Mouse (Mus musculus) embryonic facial prominence, embryonic 13.5 days (tissue): ENCODE results near the gene Lancl1. TPM values are rescaled to one million over a fixed set of nuclear protein-coding genes. Genes with fewer than 3 reads are reported as not detected.

ENCODE experiments used
- ATAC-seq: fragments of 200-750 bp; cut with Nextera tagmentation; 2 replicates; pipeline ENCODE4 v1.8.0; 2017; ENCODE audit warnings: low read depth; ENCODE audit not compliant: insufficient number of reproducible peaks, insufficient read depth, low FRiP score, low TSS enrichment
- H3K27ac ChIP-seq: fragments of 300-500 bp; sonication (generic); 2 replicates; pipeline ENCODE4 v1.5.1; 2015; ENCODE audit warnings: moderate library complexity, mild to moderate bottlenecking, inconsistent platforms
- H3K27me3 ChIP-seq: fragments of 300-500 bp; sonication (generic); 2 replicates; pipeline ENCODE4 v1.6.1; 2015; ENCODE audit warnings: mild to moderate bottlenecking, inconsistent platforms
- H3K36me3 ChIP-seq: fragments of 300-500 bp; sonication (generic); 2 replicates; pipeline ENCODE4 v1.6.1; 2015; ENCODE audit warnings: mild to moderate bottlenecking, inconsistent platforms
- H3K4me1 ChIP-seq: fragments of 300-500 bp; sonication (generic); 2 replicates; pipeline ENCODE4 v1.6.1; 2015; ENCODE audit warnings: inconsistent platforms
- H3K4me2 ChIP-seq: fragments of 300-500 bp; sonication (generic); 2 replicates; pipeline ENCODE4 v1.6.1; 2015; ENCODE audit warnings: moderate library complexity, mild to moderate bottlenecking, inconsistent platforms
- H3K4me3 ChIP-seq: fragments of 300-500 bp; sonication (generic); 2 replicates; pipeline ENCODE4 v1.5.1; 2015; ENCODE audit warnings: mild to moderate bottlenecking, inconsistent platforms
- H3K9ac ChIP-seq: fragments of 300-500 bp; sonication (generic); 2 replicates; pipeline ENCODE4 v1.6.1; 2015; ENCODE audit warnings: mild to moderate bottlenecking, inconsistent platforms
- H3K9me3 ChIP-seq: fragments of 300-500 bp; sonication (generic); 2 replicates; pipeline ENCODE4 v1.6.1; 2016; ENCODE audit warnings: inconsistent platforms
- WGBS: fragments of 180-500 bp; shearing (Covaris S2); methylation state at CpG from one replicate; pipeline ENCODE4 v1.1.7; 2015; ENCODE audit warnings: mixed read lengths; 5-methylcytosine and 5-hydroxymethylcytosine counted together
- polyA plus RNA-seq: library from polyadenylated mRNA; unstranded; fragments of >200 nt; fragmentation: Nextera tagmentation; extraction: Ambion mirVana; gene quantifications from 2 replicates; pipeline ENCODE4 v1.2.1, GENCODE M21; 2015

Gene Lancl1
- polyA plus RNA-seq, 1 experiment from 2014 or later = 121 TPM

- Histone ChIP-seq H3K27ac (no peak overlapping the region; the same call in 1 of the 2 replicates), H3K4me2 (no peak overlapping the region), H3K9ac (no peak overlapping the region), H3K4me1 (no peaks in the 10 kb centered on the region), H3K27me3 (no peaks in the 10 kb centered on the region), H3K4me3 (no peak overlapping the region), H3K9me3 (no peaks in the 10 kb centered on the region), H3K36me3 (no peaks in the 10 kb centered on the region)
- ATAC-seq = no peak
- 49% methylated on average over 1 of the region's 1 CpGs for WGBS
Observed at GRCm38 (mm10) chr1:67045100-67045499, 6.4 kb upstream of the Lancl1 start.

- 70% methylated on average over 7 of the region's 7 CpGs for WGBS
- H3K9ac ChIP-seq = no peak overlapping the region
- no peak overlapping the region for H3K4me3 ChIP-seq
- ATAC-seq = no peak
- H3K27ac ChIP-seq = no peak overlapping the region
- H3K9me3 ChIP-seq = no peaks in the 10 kb centered on the region
- H3K27me3 ChIP-seq = no peaks in the 10 kb centered on the region
- H3K36me3 ChIP-seq = no peaks in the 10 kb centered on the region
- H3K4me1 ChIP-seq = peaks cover 5% of the 10 kb centered on the region
- no peak overlapping the region for H3K4me2 ChIP-seq
Observed at GRCm38 (mm10) chr1:67042583-67042982, 3.9 kb upstream of the Lancl1 start.

GRCm38 (mm10) chr1:67039083-67039482 is 411 bp upstream of the Lancl1 start:
- peak overlapping the region; percentile 78 for H3K4me2 ChIP-seq
- peak overlapping the region; percentile 90 for H3K9ac ChIP-seq
- H3K27ac ChIP-seq = no peak overlapping the region
- WGBS = under 1% methylated on average over 5 of the region's 5 CpGs
- H3K4me3 ChIP-seq = peak overlapping the region; percentile 90
- peaks cover 20% of the 10 kb centered on the region for H3K36me3 ChIP-seq
- H3K27me3 ChIP-seq = no peaks in the 10 kb centered on the region
- H3K9me3 ChIP-seq = no peaks in the 10 kb centered on the region
- no peak for ATAC-seq
- peaks cover 5% of the 10 kb centered on the region for H3K4me1 ChIP-seq

GRCm38 (mm10) chr1:67037198-67037597 is 1.5 kb downstream of the Lancl1 start:
- Histone ChIP-seq H3K4me2 (no peak overlapping the region), H3K27me3 (no peaks in the 10 kb centered on the region), H3K4me1 (peaks cover 5% of the 10 kb centered on the region), H3K4me3 (no peak overlapping the region), H3K36me3 (peaks cover 39% of the 10 kb centered on the region), H3K9me3 (no peaks in the 10 kb centered on the region), H3K9ac (no peak overlapping the region), H3K27ac (no peak overlapping the region)
- no peak for ATAC-seq

- Histone ChIP-seq H3K36me3 (peaks cover 71% of the 10 kb centered on the region), H3K27me3 (no peaks in the 10 kb centered on the region), H3K4me3 (no peak overlapping the region), H3K9me3 (no peaks in the 10 kb centered on the region), H3K9ac (no peak overlapping the region), H3K27ac (no peak overlapping the region), H3K4me1 (peaks cover 5% of the 10 kb centered on the region), H3K4me2 (no peak overlapping the region)
- no peak for ATAC-seq
- 81% methylated on average over 7 of the region's 7 CpGs for WGBS
Observed at GRCm38 (mm10) chr1:67033278-67033677, 5.4 kb downstream of the Lancl1 start.

- Histone ChIP-seq H3K27me3 (no peaks in the 10 kb centered on the region), H3K9me3 (no peaks in the 10 kb centered on the region), H3K4me2 (no peak overlapping the region), H3K36me3 (peaks cover 77% of the 10 kb centered on the region), H3K9ac (no peak overlapping the region), H3K4me1 (no peaks in the 10 kb centered on the region), H3K27ac (no peak overlapping the region), H3K4me3 (no peak overlapping the region)
- no peak for ATAC-seq
- WGBS = 87% methylated on average over 6 of the region's 6 CpGs
Observed at GRCm38 (mm10) chr1:67026927-67027511, 11.7 kb downstream of the Lancl1 start.

- Histone ChIP-seq H3K36me3 (peaks cover 73% of the 10 kb centered on the region), H3K4me1 (no peaks in the 10 kb centered on the region)
- WGBS = 80% methylated on average over 2 of the region's 2 CpGs
Observed at GRCm38 (mm10) chr1:67026142-67026541, 12.5 kb downstream of the Lancl1 start.

GRCm38 (mm10) chr1:67022767-67023166 is 15.9 kb downstream of the Lancl1 start:
- no peak for ATAC-seq
- Histone ChIP-seq H3K36me3 (peaks cover 76% of the 10 kb centered on the region), H3K27ac (no peak overlapping the region), H3K9me3 (no peaks in the 10 kb centered on the region), H3K27me3 (no peaks in the 10 kb centered on the region), H3K4me2 (no peak overlapping the region), H3K4me3 (no peak overlapping the region), H3K4me1 (no peaks in the 10 kb centered on the region), H3K9ac (no peak overlapping the region)
- 89% methylated on average over 2 of the region's 2 CpGs for WGBS

More at GRCm38 (mm10) chr1:67026142-67026541, 12.5 kb downstream of the Lancl1 start:
- Histone ChIP-seq H3K4me3 (no peak overlapping the region), H3K27ac (no peak overlapping the region), H3K4me2 (no peak overlapping the region), H3K9ac (no peak overlapping the region), H3K9me3 (no peaks in the 10 kb centered on the region), H3K27me3 (no peaks in the 10 kb centered on the region)
- no peak for ATAC-seq

GRCm38 (mm10) chr1:67022051-67022450 is 16.6 kb downstream of the Lancl1 start:
- Histone ChIP-seq H3K27me3 (no peaks in the 10 kb centered on the region), H3K36me3 (peaks cover 74% of the 10 kb centered on the region), H3K9me3 (no peaks in the 10 kb centered on the region), H3K9ac (no peak overlapping the region), H3K27ac (no peak overlapping the region), H3K4me1 (no peaks in the 10 kb centered on the region), H3K4me2 (no peak overlapping the region), H3K4me3 (no peak overlapping the region)
- WGBS = 87% methylated on average over 10 of the region's 10 CpGs
- no peak for ATAC-seq

- no peak overlapping the region for H3K27ac ChIP-seq
- H3K9ac ChIP-seq = no peak overlapping the region
- WGBS = 85% methylated on average over 13 of the region's 13 CpGs
- no peaks in the 10 kb centered on the region for H3K27me3 ChIP-seq
- H3K4me2 ChIP-seq = no peak overlapping the region
- peaks cover 64% of the 10 kb centered on the region for H3K36me3 ChIP-seq
- H3K4me3 ChIP-seq = no peak overlapping the region
- no peak for ATAC-seq
- H3K4me1 ChIP-seq = no peaks in the 10 kb centered on the region
- no peaks in the 10 kb centered on the region for H3K9me3 ChIP-seq
Observed at GRCm38 (mm10) chr1:67020637-67021161, 18.0 kb downstream of the Lancl1 start.

GRCm38 (mm10) chr1:67017101-67017870 is 21.4 kb downstream of the Lancl1 start:
- WGBS = 90% methylated on average over 13 of the region's 13 CpGs
- Histone ChIP-seq H3K36me3 (peaks cover 55% of the 10 kb centered on the region), H3K27ac (no peak overlapping the region), H3K4me1 (no peaks in the 10 kb centered on the region), H3K4me2 (no peak overlapping the region), H3K9me3 (no peaks in the 10 kb centered on the region), H3K4me3 (no peak overlapping the region), H3K9ac (no peak overlapping the region), H3K27me3 (no peaks in the 10 kb centered on the region)
- no peak for ATAC-seq

GRCm38 (mm10) chr1:67014205-67014604 is 24.5 kb downstream of the Lancl1 start:
- Histone ChIP-seq H3K27ac (no peak overlapping the region), H3K4me3 (no peak overlapping the region), H3K36me3 (peaks cover 36% of the 10 kb centered on the region), H3K9ac (no peak overlapping the region), H3K9me3 (no peaks in the 10 kb centered on the region), H3K27me3 (no peaks in the 10 kb centered on the region), H3K4me1 (peaks cover 3% of the 10 kb centered on the region; the same call in 1 of the 2 replicates), H3K4me2 (no peak overlapping the region)
- no peak for ATAC-seq
- 63% methylated on average over 2 of the region's 2 CpGs for WGBS
